Mouse (Mus musculus) heart, adult 9 months (tissue): ENCODE measurements at regions not wholly inside any gene's neighbourhood (a gene's known extent, or its start where the extent isn't known, plus 50 kb on each side); places are given as distances from the start of the nearest gene placed in this dataset.

Experiments
- DNase-seq, 2 experiments: peaks; one replicate each; pipeline ENCODE4 v3.0.0; 2022; ENCODE audit warnings: low spot score in 2 of 2

GRCm38 (mm10) chr1:90668787-90669186, 66.0 kb downstream of the Cops8 start:
- no peak for DNase-seq

GRCm38 (mm10) chr1:90669237-90669636, 66.5 kb downstream of the Cops8 start:
- no peak for DNase-seq

GRCm38 (mm10) chr1:90670346-90670745, 67.6 kb downstream of the Cops8 start:
- DNase-seq: no peak

- no peak for DNase-seq
Observed at GRCm38 (mm10) chr1:90673751-90674150, 71.0 kb downstream of the Cops8 start.

GRCm38 (mm10) chr1:90676192-90677006, 73.6 kb downstream of the Cops8 start:
- peak; percentile 63 to 72 for DNase-seq

GRCm38 (mm10) chr1:90677188-90677587, 74.4 kb downstream of the Cops8 start:
- DNase-seq: no peak

GRCm38 (mm10) chr1:90677651-90678201, 74.9 kb downstream of the Cops8 start:
- DNase-seq: no peak

GRCm38 (mm10) chr1:90678416-90678815, 75.6 kb downstream of the Cops8 start:
- DNase-seq: no peak

GRCm38 (mm10) chr1:90688086-90688485, 85.3 kb downstream of the Cops8 start:
- DNase-seq: no peak

- peak; percentile 56 to 61 for DNase-seq
Observed at GRCm38 (mm10) chr1:90690591-90691116, 87.9 kb downstream of the Cops8 start.

GRCm38 (mm10) chr1:90691157-90691594, 88.4 kb downstream of the Cops8 start:
- peak; percentile 18 to 24 for DNase-seq

- DNase-seq: no peak
Observed at GRCm38 (mm10) chr1:90692851-90693250, 90.1 kb downstream of the Cops8 start.

- no peak for DNase-seq
Observed at GRCm38 (mm10) chr1:90694761-90695160, 92.0 kb downstream of the Cops8 start.

- peak; percentile 39 to 53 for DNase-seq
Observed at GRCm38 (mm10) chr1:90695166-90695749, 92.5 kb downstream of the Cops8 start.

- DNase-seq: no peak
Observed at GRCm38 (mm10) chr1:90696000-90696399, 93.2 kb downstream of the Cops8 start.

- DNase-seq: no peak
Observed at GRCm38 (mm10) chr1:90697056-90697596, 94.3 kb downstream of the Cops8 start.

GRCm38 (mm10) chr1:90698618-90699017, 95.8 kb downstream of the Cops8 start:
- DNase-seq: no peak

- DNase-seq: no peak
Observed at GRCm38 (mm10) chr1:90701756-90702155, 99.0 kb downstream of the Cops8 start.

- DNase-seq: peak; percentile 8 to 13
Observed at GRCm38 (mm10) chr1:90706391-90706790, 103.6 kb downstream of the Cops8 start.

- no peak for DNase-seq
Observed at GRCm38 (mm10) chr1:90709761-90710160, 107.0 kb downstream of the Cops8 start.

GRCm38 (mm10) chr1:90710566-90710965, 107.8 kb downstream of the Cops8 start:
- peak; percentile 54 to 62 for DNase-seq

- DNase-seq: peak; percentile 11 to 12
Observed at GRCm38 (mm10) chr1:90711103-90711502, 108.3 kb downstream of the Cops8 start.
